Mouse (Mus musculus): ENCODE data around the gene Klf17.
"Not testable (repeated sequence)": the region's sequence is repeated elsewhere in the genome, so short reads cannot be mapped to it uniquely, and the experiment has no call there.

The Klf17 gene

GRCm38 (mm10) chr4:117765416-117765815 is at the start of gene Klf17:
TSS of gene Klf17 (minus strand) at chr4:117765648.
- DNase-seq (ENCODE audit: low spot score), result no peak

- no peak for DNase-seq (ENCODE audit: low spot score)
Observed at GRCm38 (mm10) chr4:117814333-117814732, 48.9 kb upstream of the Klf17 start.

DNA sequence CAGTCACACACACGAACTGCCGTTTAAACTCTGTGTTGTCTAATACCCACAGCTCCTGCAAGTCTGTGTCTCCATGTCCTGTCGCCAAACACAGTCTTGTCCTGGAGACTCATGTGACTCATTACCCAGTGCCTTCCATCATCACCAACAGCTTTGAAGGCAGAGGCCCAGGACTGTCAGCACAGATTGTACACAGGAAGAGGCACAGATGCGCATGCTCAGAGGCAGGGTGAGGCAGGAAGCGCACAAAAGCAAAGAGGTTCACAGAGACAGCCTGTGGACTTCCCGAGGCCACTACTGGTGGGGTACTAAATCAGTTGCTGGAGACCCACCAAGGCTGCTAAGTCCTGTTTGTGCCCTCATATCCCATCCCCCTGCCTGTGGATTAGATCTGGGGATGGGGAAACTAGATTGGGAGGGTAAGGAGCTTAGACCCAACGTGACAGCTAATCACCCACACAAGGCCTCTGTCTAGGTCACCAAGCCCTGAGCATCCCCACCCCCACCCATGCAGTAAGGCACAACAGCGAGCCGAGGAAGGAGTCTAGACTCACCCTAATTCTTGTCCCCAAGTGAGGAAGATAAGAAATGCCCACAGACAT is 48.2 kb upstream of the Klf17 start:
- DNase-seq (ENCODE audit: low spot score), result no peak

DNA sequence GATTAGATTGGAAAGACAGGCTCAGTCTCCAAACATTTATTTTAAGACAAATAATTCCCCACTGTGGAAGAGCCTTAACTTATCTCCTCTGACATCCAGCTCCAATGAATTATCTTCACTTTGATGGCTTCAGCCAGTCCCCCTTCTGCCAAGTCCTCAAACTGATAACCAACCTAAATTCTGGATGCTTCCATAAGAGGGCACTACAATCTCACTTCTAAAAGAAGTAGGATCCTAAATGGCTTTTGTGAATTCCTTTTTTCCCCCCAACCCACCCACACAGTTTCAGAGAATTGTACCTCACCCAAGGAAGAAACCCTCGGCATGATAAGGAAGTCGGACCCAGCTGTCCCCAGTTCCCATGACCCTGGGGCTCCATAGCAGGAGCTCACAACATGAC is 45.5 kb upstream of the Klf17 start:
- DNase-seq (ENCODE audit: low spot score), result no peak

DNA sequence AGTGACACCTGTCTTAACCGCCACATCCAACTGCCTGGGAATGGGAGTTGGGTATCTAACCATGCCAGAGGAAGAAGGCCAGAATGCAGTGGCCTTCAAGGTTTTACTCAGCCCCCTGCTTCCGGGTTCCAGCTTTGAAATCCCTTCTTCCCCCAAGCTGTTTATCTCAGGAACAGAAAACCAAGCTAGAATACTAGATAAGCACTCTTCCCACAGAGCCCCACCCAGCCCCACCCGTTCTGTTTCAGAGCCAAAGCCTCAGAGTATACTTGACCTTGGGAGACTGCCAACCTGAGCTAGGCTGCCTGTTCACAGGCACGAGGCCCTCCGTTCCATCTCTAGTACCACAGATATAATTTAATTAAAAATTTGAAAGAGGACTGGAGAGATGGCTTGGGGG is 41.5 kb upstream of the Klf17 start:
- peak; percentile 53 for DNase-seq (ENCODE audit: low spot score)

GRCm38 (mm10) chr4:117799904-117800303 is 34.5 kb upstream of the Klf17 start:
- DNase-seq (ENCODE audit: low spot score), result no peak

DNA sequence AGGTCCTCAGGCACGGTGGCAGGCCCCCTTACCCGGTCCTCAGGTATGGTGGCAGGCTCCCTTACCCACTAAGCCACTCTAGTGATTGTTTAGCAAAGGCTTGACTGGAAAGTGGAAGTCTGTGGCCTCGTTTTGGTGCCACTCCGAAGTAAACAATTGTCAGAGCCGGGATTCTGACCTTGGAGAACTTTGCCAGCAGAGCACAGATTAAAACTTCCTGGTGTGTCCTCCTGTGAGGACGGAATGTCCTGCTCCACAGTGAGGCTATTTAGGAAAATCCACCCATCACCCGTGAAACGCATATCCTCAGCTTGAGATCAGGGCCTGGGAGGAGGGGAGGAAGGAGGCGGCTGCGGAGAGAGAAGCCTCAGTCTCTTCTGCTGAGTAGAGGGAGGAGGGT is 22.9 kb upstream of the Klf17 start:
- no peak for DNase-seq (ENCODE audit: low spot score)

- DNase-seq (ENCODE audit: low spot score), result peak; percentile 20
Observed at GRCm38 (mm10) chr4:117786963-117787362, 21.5 kb upstream of the Klf17 start.

GRCm38 (mm10) chr4:117782908-117783307 is 17.5 kb upstream of the Klf17 start:
- no peak for DNase-seq (ENCODE audit: low spot score)

GRCm38 (mm10) chr4:117772960-117773359 is 7.5 kb upstream of the Klf17 start:
- DNase-seq (ENCODE audit: low spot score), result no peak

DNA sequence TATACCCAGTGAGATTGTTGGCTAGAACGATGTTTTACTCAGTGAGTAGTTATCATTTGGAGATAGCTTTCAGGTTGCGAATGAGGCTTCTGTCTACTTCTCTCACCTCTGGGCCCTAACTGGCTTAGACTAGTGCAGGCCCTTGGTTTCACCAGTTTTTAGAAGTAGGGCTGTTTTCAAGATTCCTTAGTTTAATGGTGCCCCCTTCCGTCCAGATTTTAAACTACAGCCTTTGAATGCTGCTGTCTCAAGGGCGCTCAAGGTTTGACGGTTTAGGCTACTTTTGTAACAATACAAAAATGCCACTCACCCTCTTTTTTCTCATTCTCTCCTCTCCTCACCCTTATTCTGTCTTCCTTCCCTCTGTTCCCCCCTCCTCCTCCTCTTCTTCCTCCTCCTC is 5.5 kb upstream of the Klf17 start:
- peak; percentile 56 for DNase-seq (ENCODE audit: low spot score)

GRCm38 (mm10) chr4:117760151-117760550 is 5.3 kb downstream of the Klf17 start:
- no peak for DNase-seq (ENCODE audit: low spot score)

DNA sequence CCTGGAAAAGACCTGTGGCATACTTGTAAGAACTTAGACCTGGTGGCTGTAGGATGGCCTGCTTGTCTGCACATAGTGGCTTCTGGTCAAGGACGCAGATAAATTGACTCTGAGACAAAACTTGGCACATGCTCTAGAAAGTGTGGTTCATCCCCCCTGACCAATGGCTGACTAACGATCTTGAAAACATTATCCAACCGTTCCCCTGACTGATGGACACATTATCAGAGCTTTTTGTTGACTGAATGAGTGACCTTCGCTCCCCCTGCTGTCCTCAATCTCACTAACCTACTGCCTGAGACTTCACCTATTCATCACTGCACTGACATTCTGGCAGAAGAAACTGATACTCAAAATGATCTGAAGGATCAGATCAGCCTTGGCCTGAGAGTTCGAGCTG is 13.0 kb downstream of the Klf17 start:
- DNase-seq (ENCODE audit: low spot score), result not testable (repeated sequence)

- peak; percentile 7 for DNase-seq (ENCODE audit: low spot score)
Observed at GRCm38 (mm10) chr4:117737559-117737958, 27.9 kb downstream of the Klf17 start.

DNA sequence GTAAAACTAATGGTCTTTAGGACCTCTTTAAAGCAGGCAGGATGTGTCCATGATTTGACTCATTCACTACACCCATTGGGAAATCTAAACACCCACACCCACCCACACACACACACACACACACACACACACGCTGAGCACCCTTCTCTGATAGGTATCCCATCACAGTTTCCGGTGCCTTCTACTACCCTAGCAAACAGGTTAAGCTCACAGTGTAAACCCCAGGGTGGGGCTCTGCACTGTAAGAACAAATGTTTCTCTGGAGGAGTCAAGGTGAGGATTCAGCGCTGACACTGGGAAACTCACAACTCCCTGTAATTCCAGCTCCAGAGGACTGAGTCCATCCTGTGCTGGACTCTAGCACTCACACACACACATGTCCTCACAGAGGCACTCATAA is 33.5 kb downstream of the Klf17 start:
- no peak for DNase-seq (ENCODE audit: low spot score)

DNA sequence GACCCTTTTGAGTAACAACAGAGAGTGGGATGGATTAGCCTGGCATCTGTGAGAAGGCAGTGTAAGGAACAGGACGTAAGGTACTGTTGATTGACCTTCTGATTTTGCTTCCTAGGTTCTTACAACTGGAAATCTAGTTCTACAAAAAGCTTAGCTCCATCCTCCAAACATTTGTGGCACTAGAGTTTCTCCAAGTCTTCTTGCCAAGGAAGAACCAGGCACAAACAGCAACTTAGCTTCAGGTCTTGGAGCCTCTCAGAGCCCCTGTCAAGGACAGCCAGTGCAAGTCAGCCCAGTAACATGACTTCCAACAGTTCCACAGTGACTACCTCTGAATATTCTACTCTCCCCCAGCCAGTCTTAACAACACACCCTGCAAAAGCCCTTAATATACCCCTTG is 41.3 kb downstream of the Klf17 start, which contains the start of gene Gm12845:
Gene Gm12845 (plus strand): TSS at position 301 of the 400 bp plus-strand sequence.
- no peak for DNase-seq (ENCODE audit: low spot score)

DNA sequence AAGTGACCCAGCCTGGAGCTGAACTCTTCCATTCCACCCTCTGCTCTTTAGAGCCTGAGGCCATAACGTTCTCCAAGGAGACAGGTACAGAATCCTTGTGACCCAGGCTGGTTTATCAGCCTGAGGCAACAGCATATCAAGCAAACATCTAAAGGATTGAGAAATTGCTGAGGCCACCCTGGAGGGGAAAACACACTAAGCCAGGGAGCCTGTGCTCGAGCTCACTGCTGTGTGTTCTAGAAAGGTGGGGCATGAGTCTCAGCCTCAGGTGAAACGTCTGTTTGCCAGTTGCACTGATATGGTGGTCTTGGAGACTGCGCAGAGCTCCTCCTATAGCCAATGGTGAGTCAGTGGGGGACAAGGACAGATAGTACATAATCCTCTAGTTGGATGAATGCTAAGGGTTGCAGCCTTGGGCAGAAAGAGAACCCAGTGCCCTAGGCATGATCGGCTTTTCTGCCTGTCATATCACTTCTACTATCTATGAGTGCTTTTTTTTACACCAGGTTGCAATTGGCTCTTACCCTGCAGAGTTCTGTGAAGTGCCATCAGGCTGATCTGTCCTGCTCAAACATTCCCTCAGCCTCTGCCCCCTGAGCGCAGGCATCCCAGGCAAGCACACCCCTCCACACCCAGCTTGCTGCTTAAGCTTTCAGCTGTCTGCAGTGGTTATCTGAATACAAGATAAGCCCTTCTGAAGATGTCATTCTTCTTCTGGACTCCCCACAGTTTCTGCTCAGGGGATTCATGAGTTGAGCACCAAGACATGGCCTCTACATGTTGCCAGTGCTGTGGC is 51.9 kb downstream of the Klf17 start:
- DNase-seq (ENCODE audit: low spot score), result no peak

DNA sequence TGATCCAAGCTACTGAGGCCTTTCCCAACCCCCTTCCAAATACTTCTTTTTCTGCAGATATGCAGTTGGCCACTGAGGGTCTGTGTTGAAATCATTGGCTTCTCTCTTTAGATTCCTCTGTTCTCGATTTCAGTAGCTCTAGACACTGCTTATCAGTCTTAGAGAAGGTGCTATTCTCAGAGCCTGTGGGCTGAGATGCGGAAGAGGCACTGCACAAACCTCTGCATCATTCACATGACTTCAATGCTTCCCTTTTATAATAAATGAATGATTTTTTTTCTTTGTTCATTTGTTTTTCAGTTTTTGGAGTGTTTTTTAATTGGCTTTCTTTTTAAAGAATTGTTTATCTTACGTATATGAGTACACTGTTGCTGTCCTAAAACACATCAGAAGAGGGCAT is 53.1 kb downstream of the Klf17 start:
- DNase-seq (ENCODE audit: low spot score), result no peak

DNA sequence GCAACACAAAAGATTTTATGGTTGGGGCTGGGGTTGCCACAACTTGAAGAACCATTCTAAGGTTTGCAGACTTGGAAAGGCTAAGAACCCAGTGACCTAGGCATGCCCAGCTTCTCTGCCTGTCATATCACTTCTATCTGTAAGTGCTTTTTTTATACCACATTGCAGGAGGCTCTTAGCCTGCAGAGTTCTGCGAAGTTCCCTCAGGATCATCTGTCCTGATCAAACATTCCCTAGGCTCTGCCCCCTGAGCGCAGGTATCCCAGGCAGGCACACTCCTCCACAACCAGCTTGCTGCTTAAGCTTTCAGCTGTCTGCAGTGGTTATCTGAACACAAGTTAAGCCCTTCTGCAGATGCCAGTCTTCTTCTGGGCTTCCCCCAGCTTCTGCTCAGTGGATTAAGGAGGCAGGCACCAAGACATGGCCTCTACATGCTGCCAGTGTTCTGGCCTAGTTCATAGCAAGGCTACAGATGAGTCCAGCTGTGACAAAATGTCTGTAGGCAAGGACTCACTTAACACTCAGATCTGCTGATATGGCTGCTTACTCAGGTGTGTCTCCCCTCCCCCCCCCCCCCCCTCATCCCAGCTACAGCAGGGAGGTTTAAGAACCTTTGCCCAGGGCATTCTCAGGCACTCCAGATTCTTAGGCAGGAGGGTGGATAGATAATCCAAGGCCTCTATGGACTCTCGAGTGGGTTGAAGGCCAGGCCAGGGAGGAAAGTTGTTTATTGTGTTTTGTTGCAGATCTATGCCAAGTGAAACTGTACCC is 56.5 kb downstream of the Klf17 start:
- DNase-seq (ENCODE audit: low spot score), result no peak
